Mouse (Mus musculus): ENCODE measurements at regions not wholly inside any gene's neighbourhood (a gene's known extent, or its start where the extent isn't known, plus 50 kb on each side); places are given as distances from the start of the nearest gene placed in this dataset.

GRCm38 (mm10) chr12:45514459-45514858 lies 439.9 kb upstream of the Stxbp6 start:
- TF ChIP-seq MAX (IDR thresholded peaks at IDR 0.05; ENCODE audit: low read depth) (no peak), POLR2AphosphoS2 (IDR thresholded peaks at IDR 0.05; ENCODE audit: insufficient read length, low read depth) (no peak)
- H3K4me3 ChIP-seq, result no peak overlapping the region
- no peaks in the 10 kb centered on the region for H3K36me3 ChIP-seq (ENCODE audit: control insufficient read depth, insufficient read depth)
- no peak overlapping the region for H3ac ChIP-seq (ENCODE audit: control insufficient read depth, insufficient read length)
- no peak overlapping the region for H3K4me2 ChIP-seq (ENCODE audit: low read depth)
- no peaks in the 10 kb centered on the region for H3K27me3 ChIP-seq (ENCODE audit: control insufficient read depth, insufficient read depth, insufficient read length)
- H3K79me2 ChIP-seq (ENCODE audit: control insufficient read depth, insufficient read depth), result no peaks in the 10 kb centered on the region

GRCm38 (mm10) chr12:45507400-45507982 lies 433.0 kb upstream of the Stxbp6 start:
- Histone ChIP-seq H3K4me2 (ENCODE audit: low read depth) (no peak overlapping the region), H3K27me3 (ENCODE audit: control insufficient read depth, insufficient read depth, insufficient read length) (no peaks in the 10 kb centered on the region), H3ac (ENCODE audit: control insufficient read depth, insufficient read length) (no peak overlapping the region), H3K79me2 (ENCODE audit: control insufficient read depth, insufficient read depth) (no peaks in the 10 kb centered on the region), H3K36me3 (ENCODE audit: control insufficient read depth, insufficient read depth) (no peaks in the 10 kb centered on the region), H3K4me3 (no peak overlapping the region)
- TF ChIP-seq MYOD1 (IDR thresholded peaks at IDR 0.05; ENCODE audit: control insufficient read depth in 1 of 3, insufficient read length in 2 of 3, low read depth in 2 of 3) (no peak), SRF (IDR thresholded peaks at IDR 0.05; ENCODE audit: control insufficient read depth, insufficient read length, low read depth) (no peak), CEBPB (IDR thresholded peaks at IDR 0.05; ENCODE audit: insufficient read depth, poor library complexity, severe bottlenecking) (no peak), MAX (IDR thresholded peaks at IDR 0.05; ENCODE audit: low read depth) (no peak), POLR2AphosphoS2 (IDR thresholded peaks at IDR 0.05; ENCODE audit: insufficient read length, low read depth) (no peak), MYOG (IDR thresholded peaks at IDR 0.05; ENCODE audit: control insufficient read depth in 1 of 3, insufficient read depth in 1 of 3, insufficient read length in 2 of 3, low read depth in 2 of 3) (no peak), POLR2A (IDR thresholded peaks at IDR 0.05; ENCODE audit: insufficient read length, low read depth) (no peak), E2F4 (IDR thresholded peaks at IDR 0.05; ENCODE audit: insufficient read depth) (no peak), REST (IDR thresholded peaks at IDR 0.05; ENCODE audit: insufficient read depth, insufficient read length) (no peak)

- no peaks in the 10 kb centered on the region for H3K27me3 ChIP-seq (ENCODE audit: control insufficient read depth, insufficient read depth, insufficient read length)
- H3ac ChIP-seq (ENCODE audit: control insufficient read depth, insufficient read length), result no peak overlapping the region
- no peaks in the 10 kb centered on the region for H3K79me2 ChIP-seq (ENCODE audit: control insufficient read depth, insufficient read depth)
- no peak for TF ChIP-seq SRF (IDR thresholded peaks at IDR 0.05; ENCODE audit: control insufficient read depth, insufficient read length, low read depth)
- TF ChIP-seq REST (IDR thresholded peaks at IDR 0.05; ENCODE audit: insufficient read depth, insufficient read length), result no peak
- TF ChIP-seq MYOG (IDR thresholded peaks at IDR 0.05; ENCODE audit: control insufficient read depth in 1 of 3, insufficient read depth in 1 of 3, insufficient read length in 2 of 3, low read depth in 2 of 3), result no peak
- TF ChIP-seq MAX (IDR thresholded peaks at IDR 0.05; ENCODE audit: low read depth), result no peak
- no peak for TF ChIP-seq E2F4 (IDR thresholded peaks at IDR 0.05; ENCODE audit: insufficient read depth)
- TF ChIP-seq POLR2A (IDR thresholded peaks at IDR 0.05; ENCODE audit: insufficient read length, low read depth), result no peak
- no peak for TF ChIP-seq TCF12 (IDR thresholded peaks at IDR 0.05; ENCODE audit: insufficient read depth, poor library complexity, severe bottlenecking)
- no peak for TF ChIP-seq POLR2AphosphoS2 (IDR thresholded peaks at IDR 0.05; ENCODE audit: insufficient read length, low read depth)
- TF ChIP-seq USF1 (IDR thresholded peaks at IDR 0.05; ENCODE audit: low read depth), result no peak
- no peak for TF ChIP-seq TCF3 (IDR thresholded peaks at IDR 0.05; ENCODE audit: insufficient read length, low read depth)
- no peak for TF ChIP-seq CEBPB (IDR thresholded peaks at IDR 0.05; ENCODE audit: insufficient read depth, poor library complexity, severe bottlenecking)
- TF ChIP-seq MYOD1 (IDR thresholded peaks at IDR 0.05; ENCODE audit: control insufficient read depth in 1 of 3, insufficient read length in 2 of 3, low read depth in 2 of 3), result no peak
- no peaks in the 10 kb centered on the region for H3K36me3 ChIP-seq (ENCODE audit: control insufficient read depth, insufficient read depth)
- no peak overlapping the region for H3K4me2 ChIP-seq (ENCODE audit: low read depth)
- no peak overlapping the region for H3K4me3 ChIP-seq
These were observed 425.3 kb upstream of the Stxbp6 start for GRCm38 (mm10) chr12:45499834-45500233.

GRCm38 (mm10) chr12:45498230-45498629 lies 423.7 kb upstream of the Stxbp6 start:
- no peaks in the 10 kb centered on the region for H3K27me3 ChIP-seq (ENCODE audit: control insufficient read depth, insufficient read depth, insufficient read length)
- H3K79me2 ChIP-seq (ENCODE audit: control insufficient read depth, insufficient read depth), result no peaks in the 10 kb centered on the region
- H3K4me2 ChIP-seq (ENCODE audit: low read depth), result no peak overlapping the region
- no peak for TF ChIP-seq E2F4 (IDR thresholded peaks at IDR 0.05; ENCODE audit: insufficient read depth)
- TF ChIP-seq REST (IDR thresholded peaks at IDR 0.05; ENCODE audit: insufficient read depth, insufficient read length), result no peak
- TF ChIP-seq POLR2AphosphoS2 (IDR thresholded peaks at IDR 0.05; ENCODE audit: insufficient read length, low read depth), result no peak
- no peak for TF ChIP-seq TCF3 (IDR thresholded peaks at IDR 0.05; ENCODE audit: insufficient read length, low read depth)
- no peak for TF ChIP-seq USF1 (IDR thresholded peaks at IDR 0.05; ENCODE audit: low read depth)
- no peak for TF ChIP-seq MAX (IDR thresholded peaks at IDR 0.05; ENCODE audit: low read depth)
- TF ChIP-seq CEBPB (IDR thresholded peaks at IDR 0.05; ENCODE audit: insufficient read depth, poor library complexity, severe bottlenecking), result no peak
- no peak for TF ChIP-seq MYOD1 (IDR thresholded peaks at IDR 0.05; ENCODE audit: control insufficient read depth in 1 of 3, insufficient read length in 2 of 3, low read depth in 2 of 3)
- no peak for TF ChIP-seq TCF12 (IDR thresholded peaks at IDR 0.05; ENCODE audit: insufficient read depth, poor library complexity, severe bottlenecking)
- TF ChIP-seq POLR2A (IDR thresholded peaks at IDR 0.05; ENCODE audit: insufficient read length, low read depth), result no peak
- no peak for TF ChIP-seq SRF (IDR thresholded peaks at IDR 0.05; ENCODE audit: control insufficient read depth, insufficient read length, low read depth)
- no peak for TF ChIP-seq MYOG (IDR thresholded peaks at IDR 0.05; ENCODE audit: control insufficient read depth in 1 of 3, insufficient read depth in 1 of 3, insufficient read length in 2 of 3, low read depth in 2 of 3)
- H3K36me3 ChIP-seq (ENCODE audit: control insufficient read depth, insufficient read depth), result no peaks in the 10 kb centered on the region
- no peak overlapping the region for H3ac ChIP-seq (ENCODE audit: control insufficient read depth, insufficient read length)
- no peak overlapping the region for H3K4me3 ChIP-seq

GRCm38 (mm10) chr12:45489029-45489428 lies 414.5 kb upstream of the Stxbp6 start:
- H3K4me2 ChIP-seq (ENCODE audit: low read depth), result no peak overlapping the region
- TF ChIP-seq E2F4 (IDR thresholded peaks at IDR 0.05; ENCODE audit: insufficient read depth) (no peak), MAX (IDR thresholded peaks at IDR 0.05; ENCODE audit: low read depth) (no peak), POLR2A (IDR thresholded peaks at IDR 0.05; ENCODE audit: insufficient read length, low read depth) (no peak), TCF12 (IDR thresholded peaks at IDR 0.05; ENCODE audit: insufficient read depth, poor library complexity, severe bottlenecking) (no peak), POLR2AphosphoS2 (IDR thresholded peaks at IDR 0.05; ENCODE audit: insufficient read length, low read depth) (no peak), TCF3 (IDR thresholded peaks at IDR 0.05; ENCODE audit: insufficient read length, low read depth) (no peak), MYOG (IDR thresholded peaks at IDR 0.05; ENCODE audit: control insufficient read depth in 1 of 3, insufficient read depth in 1 of 3, insufficient read length in 2 of 3, low read depth in 2 of 3) (no peak)
- H3ac ChIP-seq (ENCODE audit: control insufficient read depth, insufficient read length), result no peak overlapping the region
- H3K79me2 ChIP-seq (ENCODE audit: control insufficient read depth, insufficient read depth), result no peaks in the 10 kb centered on the region
- H3K36me3 ChIP-seq (ENCODE audit: control insufficient read depth, insufficient read depth), result no peaks in the 10 kb centered on the region
- no peaks in the 10 kb centered on the region for H3K27me3 ChIP-seq (ENCODE audit: control insufficient read depth, insufficient read depth, insufficient read length)
- H3K4me3 ChIP-seq, result no peak overlapping the region

All from myocyte (in vitro differentiated cells).